Mouse (Mus musculus) thymus, adult 2 months (tissue): ENCODE data around the gene Sorcs3.

ENCODE experiments used
- CTCF ChIP-seq: fragments of 200-500 bp; IDR thresholded peaks from 2 replicates; pipeline ENCODE4 v1.5.1; 2012; ENCODE audit warnings: mild to moderate bottlenecking, control low read depth, low read length, moderate library complexity, borderline replicate concordance; ENCODE audit not compliant: control insufficient read depth, poor library complexity, insufficient read depth; ENCODE audit errors: extremely low read depth
- POLR2A ChIP-seq: fragments of 200-500 bp; IDR thresholded peaks from 2 replicates; pipeline ENCODE4 v1.6.1; 2012; ENCODE audit warnings: mild to moderate bottlenecking, low read length, control low read depth, moderate library complexity; ENCODE audit not compliant: control insufficient read depth, poor library complexity, insufficient read depth; ENCODE audit errors: extremely low read depth

DNA sequence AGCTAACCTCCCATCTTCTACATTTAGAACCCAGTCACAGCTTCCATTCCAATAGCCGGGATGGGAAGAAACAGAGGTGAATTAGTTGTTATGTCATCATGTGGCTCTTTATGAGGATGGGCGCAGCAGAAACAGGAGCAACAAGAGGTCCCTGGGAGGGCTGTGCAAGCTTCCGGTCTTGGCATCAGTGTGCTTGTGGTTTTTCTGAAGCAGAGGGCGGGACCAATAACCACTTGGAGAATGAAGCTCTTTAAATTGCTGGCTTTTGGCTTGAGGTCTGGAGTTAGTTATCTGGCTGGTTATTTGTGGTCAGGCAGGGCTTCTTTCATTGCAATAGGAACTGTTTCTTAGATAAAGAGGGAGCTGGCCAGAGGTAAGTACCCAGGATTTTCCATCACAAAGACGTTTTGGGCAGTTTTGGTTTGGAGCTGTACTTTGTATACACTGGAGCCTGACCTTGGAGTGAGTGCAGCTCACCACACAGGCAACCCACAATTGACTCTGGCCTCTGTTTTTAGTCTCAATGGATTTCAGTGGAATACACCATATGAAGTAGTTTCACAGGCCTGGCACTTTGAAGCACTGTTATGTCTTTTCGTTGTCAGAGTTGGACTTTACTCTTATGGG is 270.1 kb downstream of the Sorcs3 start:
- TF ChIP-seq CTCF (no peak), POLR2A (no peak)
